In genomic region chrX:77509149-77509548, GRCm38 (mm10) we compare ENCODE assay signal across 7 mouse cellular contexts. TPM values are rescaled to one million over a fixed set of nuclear protein-coding genes. Genes with fewer than 3 reads are reported as not detected.
A peak's percentile ranks its signal among the peaks of the same experiment; 100 is the strongest.
DNase-seq lines count a peak whose midpoint lies in the region; ATAC-seq and TF ChIP-seq lines count a peak whose summit lies in the region.

No protein-coding gene starts in this region.

- DNase-seq in adrenal gland, postnatal 14 days, result peak; percentile 90
- DNase-seq in heart, adult 18-20 months, result peak; percentile 92
- DNase-seq in kidney, adult 2 months, result peak; percentile 95
- peak; percentile 73 to 85 for DNase-seq in spleen, adult 2 months (ENCODE audit: low read depth in 1 of 2, low spot score in 2 of 2)

- TF ChIP-seq CTCF in kidney, adult 2 months (conservative IDR thresholded peaks at IDR 0.05; ENCODE audit: insufficient read depth, insufficient read length, low read depth, low read length), result no peak
- TF ChIP-seq CTCF in spleen, adult 2 months (IDR thresholded peaks at IDR 0.05; ENCODE audit: extremely low read depth, insufficient read depth, insufficient read length, insufficient replicate concordance), result no peak

- H3K27me3 ChIP-seq in embryonic facial prominence, embryonic 12.5 days, result no peaks in the 10 kb centered on the region
- no peaks in the 10 kb centered on the region for H3K27me3 ChIP-seq in kidney, adult 2 months (replicated peaks; ENCODE audit: control insufficient read depth, insufficient read depth, low read length)
- H3K27me3 ChIP-seq in limb, embryonic 12.5 days, result no peaks in the 10 kb centered on the region
- no peaks in the 10 kb centered on the region for H3K27me3 ChIP-seq in midbrain, embryonic 15.5 days (replicated peaks)
- no peaks in the 10 kb centered on the region for H3K27me3 ChIP-seq in spleen, adult 2 months (ENCODE audit: control insufficient read depth, insufficient read depth, low read length)

- ATAC-seq in embryonic facial prominence, embryonic 12.5 days (ENCODE audit: insufficient number of reproducible peaks, insufficient read depth, low FRiP score, low TSS enrichment), result peak; percentile 78
- ATAC-seq in limb, embryonic 12.5 days (ENCODE audit: insufficient number of reproducible peaks, insufficient read depth, low FRiP score, low TSS enrichment, low read depth), result peak; percentile 69
- peak; percentile 88 for ATAC-seq in midbrain, embryonic 15.5 days (replicated peaks)

- no peak for TF ChIP-seq POLR2A in kidney, adult 2 months (IDR thresholded peaks at IDR 0.05; ENCODE audit: low read depth, low read length)
- no peak for TF ChIP-seq POLR2A in spleen, adult 2 months (IDR thresholded peaks at IDR 0.05; ENCODE audit: low read depth, low read length)

- WGBS in embryonic facial prominence, embryonic 12.5 days, result 26% methylated on average over 13 of the region's 13 CpGs
- under 1% methylated on average over 13 of the region's 13 CpGs for WGBS in kidney, adult 2 months
- WGBS in limb, embryonic 12.5 days, result 19% methylated on average over 13 of the region's 13 CpGs
- 19% methylated on average over 13 of the region's 13 CpGs for WGBS in midbrain, embryonic 15.5 days
- WGBS in spleen, adult 2 months, result 19% methylated on average over 13 of the region's 13 CpGs

- peak overlapping the region; percentile 60; the same call in 1 of the 2 replicates for H3K4me3 ChIP-seq in embryonic facial prominence, embryonic 12.5 days
- H3K4me3 ChIP-seq in kidney, adult 2 months (ENCODE audit: insufficient read depth, low read depth, low read length), result 0 out of 2 replicates have a peak overlapping the region, but pooled peaks have one; percentile 19
- H3K4me3 ChIP-seq in limb, embryonic 12.5 days (replicated peaks), result peak overlapping the region; percentile 60; the same call in 1 of the 2 replicates
- peak overlapping the region; percentile 64 for H3K4me3 ChIP-seq in midbrain, embryonic 15.5 days
- H3K4me3 ChIP-seq in spleen, adult 2 months (ENCODE audit: extremely low read depth, insufficient read depth, insufficient read length), result 0 out of 2 replicates have a peak overlapping the region, but pooled peaks have one; percentile 11

- no peaks in the 10 kb centered on the region for H3K36me3 ChIP-seq in embryonic facial prominence, embryonic 12.5 days
- no peaks in the 10 kb centered on the region for H3K36me3 ChIP-seq in kidney, adult 2 months (ENCODE audit: control insufficient read depth, insufficient read depth, low read length)
- no peaks in the 10 kb centered on the region for H3K36me3 ChIP-seq in limb, embryonic 12.5 days
- H3K36me3 ChIP-seq in midbrain, embryonic 15.5 days (replicated peaks), result no peaks in the 10 kb centered on the region
- no peaks in the 10 kb centered on the region for H3K36me3 ChIP-seq in spleen, adult 2 months (ENCODE audit: control insufficient read depth, insufficient read depth, low read length)

- H3K4me2 ChIP-seq in embryonic facial prominence, embryonic 12.5 days (replicated peaks), result peak overlapping the region; percentile 51
- H3K4me2 ChIP-seq in limb, embryonic 12.5 days, result peak overlapping the region; percentile 59
- peak overlapping the region; percentile 62 for H3K4me2 ChIP-seq in midbrain, embryonic 15.5 days

- no peak overlapping the region for H3K9ac ChIP-seq in embryonic facial prominence, embryonic 12.5 days
- no peak overlapping the region for H3K9ac ChIP-seq in limb, embryonic 12.5 days (replicated peaks)
- H3K9ac ChIP-seq in midbrain, embryonic 15.5 days, result no peak overlapping the region

- no peaks in the 10 kb centered on the region for H3K9me3 ChIP-seq in embryonic facial prominence, embryonic 12.5 days
- no peaks in the 10 kb centered on the region for H3K9me3 ChIP-seq in limb, embryonic 12.5 days
- H3K9me3 ChIP-seq in midbrain, embryonic 15.5 days, result no peaks in the 10 kb centered on the region

- H3K27ac ChIP-seq in embryonic facial prominence, embryonic 12.5 days, result peak overlapping the region; percentile 97
- H3K27ac ChIP-seq in kidney, adult 2 months (ENCODE audit: insufficient read depth, low read depth, low read length), result peak overlapping the region; percentile 64; the same call in 1 of the 2 replicates
- peak overlapping the region; percentile 97 for H3K27ac ChIP-seq in limb, embryonic 12.5 days
- H3K27ac ChIP-seq in midbrain, embryonic 15.5 days, result peak overlapping the region; percentile 93
- H3K27ac ChIP-seq in spleen, adult 2 months (ENCODE audit: insufficient read depth, low read length), result peak overlapping the region; percentile 44; the same call in 1 of the 2 replicates

- H3K4me1 ChIP-seq in embryonic facial prominence, embryonic 12.5 days, result no peaks in the 10 kb centered on the region
- H3K4me1 ChIP-seq in kidney, adult 2 months (ENCODE audit: control insufficient read depth, insufficient read depth, low read length), result no peaks in the 10 kb centered on the region; the same call in 1 of the 2 replicates
- 0 out of 2 replicates have a peak, but pooled peaks cover 5% of the 10 kb centered on the region for H3K4me1 ChIP-seq in limb, embryonic 12.5 days (replicated peaks)
- peaks cover 10% of the 10 kb centered on the region for H3K4me1 ChIP-seq in midbrain, embryonic 15.5 days
- H3K4me1 ChIP-seq in spleen, adult 2 months (ENCODE audit: control insufficient read depth, insufficient read depth, insufficient read length), result peaks cover 3% of the 10 kb centered on the region

RNA-seq across cellular contexts. Expression of gene Tbl1x, which starts 1.7 kb away (rescaled TPM):
- 64.3 and 65.5 TPM in 2 replicates for total RNA-seq in adrenal gland, postnatal 14 days (2021)
- 78.9 and 83.2 TPM in 2 replicates for polyA plus RNA-seq in embryonic facial prominence, embryonic 12.5 days (2016; fragmentation: Nextera tagmentation; extraction: Ambion mirVana)
- 10 to 100 TPM; 29.2 to 31.6 TPM for total RNA-seq in heart, adult 18-20 months (2021)
- 15.2 and 17.1 TPM in 2 replicates for polyA plus RNA-seq in kidney, adult 2 months (2012; rRNA removed)
- 79.7 and 84.0 TPM in 2 replicates for polyA plus RNA-seq in limb, embryonic 12.5 days (2016; fragmentation: Nextera tagmentation; extraction: Ambion mirVana)
- 48.2 and 48.8 TPM in 2 replicates for polyA plus RNA-seq in midbrain, embryonic 15.5 days (2015; fragmentation: Nextera tagmentation; extraction: Ambion mirVana)
- 8.0 and 8.3 TPM in 2 replicates for polyA plus RNA-seq in spleen, adult 2 months (2012; rRNA removed)

Comparison
In these comparisons a context has a peak if more than half of its experiments do, and no peak if none do; other contexts are left out.
1. Peak in every context shown above with its lines: DNase-seq, ATAC-seq, H3K4me3 ChIP-seq and H3K27ac ChIP-seq.
2. H3K27ac ChIP-seq: peak in every context shown above with its lines; median percentile 97 in embryonic facial prominence, embryonic 12.5 days; 97 in limb, embryonic 12.5 days; 93 in midbrain, embryonic 15.5 days; 64 in kidney, adult 2 months; 44 in spleen, adult 2 months.
3. H3K4me3 ChIP-seq: peak in every context shown above with its lines; median percentile 64 in midbrain, embryonic 15.5 days; 60 in embryonic facial prominence, embryonic 12.5 days; 60 in limb, embryonic 12.5 days; 19 in kidney, adult 2 months; 11 in spleen, adult 2 months.